Mouse (Mus musculus) G1E (cell line): ENCODE measurements around the gene Zfp398.

Source experiments
- CTCF ChIP-seq: IDR thresholded peaks from 2 replicates; pipeline ENCODE4 v1.5.1; 2012; ENCODE audit warnings: low read depth, low read length, inconsistent platforms, mixed read lengths
- POLR2AphosphoS5 ChIP-seq: IDR thresholded peaks from 2 replicates; pipeline ENCODE4 v1.6.1; 2012; ENCODE audit warnings: low read depth, low read length, inconsistent platforms; ENCODE audit not compliant: insufficient replicate concordance

GRCm38 (mm10) chr6:47872266-47872665 is 36.8 kb downstream of the Zfp398 start:
- TF ChIP-seq POLR2AphosphoS5 (no peak), CTCF (no peak)
